Mouse (Mus musculus): ENCODE results near the gene Eif2b3.

DNA sequence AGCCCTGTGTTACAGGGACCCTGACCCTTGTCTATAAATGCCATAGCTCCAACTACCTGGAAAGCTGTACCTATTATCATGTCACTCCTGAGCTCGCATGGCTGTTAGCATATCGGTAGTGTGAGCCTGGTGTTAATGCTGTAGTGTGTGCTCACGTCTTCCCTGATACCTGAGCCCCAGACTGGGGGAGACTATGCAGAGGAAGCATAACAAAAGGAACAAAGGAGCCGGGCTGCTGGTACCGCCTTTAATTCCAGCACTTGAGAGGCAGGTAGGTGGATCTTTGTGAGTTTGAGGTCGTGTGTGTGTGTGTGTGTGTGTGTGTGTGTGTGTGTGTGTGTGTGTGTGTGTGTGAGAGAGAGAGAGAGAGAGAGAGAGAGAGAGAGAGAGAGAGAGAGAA, 29.5 kb upstream of the Eif2b3 start:
- TF ChIP-seq POLR2A (IDR thresholded peaks at IDR 0.05; ENCODE audit: insufficient read length, low read depth) = no peak
- TF ChIP-seq USF1 (IDR thresholded peaks at IDR 0.05; ENCODE audit: low read depth) = no peak
- no peak for TF ChIP-seq E2F4 (IDR thresholded peaks at IDR 0.05; ENCODE audit: insufficient read depth)
- no peak for TF ChIP-seq POLR2AphosphoS2 (IDR thresholded peaks at IDR 0.05; ENCODE audit: insufficient read length, low read depth)
- TF ChIP-seq MYOG (IDR thresholded peaks at IDR 0.05; ENCODE audit: control insufficient read depth in 1 of 3, insufficient read depth in 1 of 3, insufficient read length in 2 of 3, low read depth in 2 of 3) = no peak
- TF ChIP-seq MAX (IDR thresholded peaks at IDR 0.05; ENCODE audit: low read depth) = no peak
- TF ChIP-seq MYOD1 (IDR thresholded peaks at IDR 0.05; ENCODE audit: control insufficient read depth in 1 of 3, insufficient read length in 2 of 3, low read depth in 2 of 3) = no peak
- no peak for TF ChIP-seq TCF12 (IDR thresholded peaks at IDR 0.05; ENCODE audit: insufficient read depth, poor library complexity, severe bottlenecking)
- no peak for TF ChIP-seq REST (IDR thresholded peaks at IDR 0.05; ENCODE audit: insufficient read depth, insufficient read length)
- no peak for TF ChIP-seq CEBPB (IDR thresholded peaks at IDR 0.05; ENCODE audit: insufficient read depth, poor library complexity, severe bottlenecking)
